9 mouse cellular contexts compared by ENCODE assay signal in the genomic region with DNA sequence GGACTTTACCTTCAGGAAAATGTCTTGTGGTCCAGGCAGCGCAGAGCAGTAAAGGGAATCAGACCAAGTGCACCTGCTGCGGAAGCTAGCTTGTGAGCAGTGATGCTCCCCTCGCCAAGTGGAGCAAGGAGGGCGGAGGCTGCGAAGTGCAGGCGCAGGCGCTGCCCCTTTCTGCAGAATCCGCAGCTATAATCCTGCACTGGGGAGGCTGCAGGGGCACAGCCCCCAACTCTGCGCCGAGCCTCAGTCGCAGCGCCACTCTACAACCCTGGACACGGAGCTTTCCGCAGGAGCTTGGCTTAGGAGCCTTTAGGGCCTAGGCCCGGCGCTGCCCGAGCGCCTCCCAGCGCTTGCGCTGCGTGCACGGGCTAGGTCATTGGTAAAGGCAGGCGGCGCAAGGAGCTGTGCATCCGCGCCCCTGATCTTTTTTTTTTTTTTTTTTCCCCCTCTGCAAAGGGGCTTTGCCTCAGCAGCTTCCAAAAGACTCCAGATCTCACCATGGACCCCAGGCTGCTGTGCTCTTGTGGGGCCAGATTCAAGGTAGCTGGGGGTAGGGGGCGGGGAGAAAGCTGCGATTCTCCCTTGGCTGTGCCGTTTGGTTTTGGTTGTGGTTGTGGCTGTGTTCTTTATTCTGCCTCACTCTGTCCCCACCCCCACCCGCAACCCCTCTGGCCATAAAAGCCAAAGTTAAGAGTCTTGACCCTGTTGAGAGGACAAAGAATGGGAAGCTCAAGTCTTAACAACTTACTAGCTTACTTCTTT. TPM values are rescaled to one million over a fixed set of nuclear protein-coding genes. Genes with fewer than 3 reads are reported as not detected.
DNase-seq lines count a peak whose midpoint lies in the region; ATAC-seq and TF ChIP-seq lines count a peak whose summit lies in the region.
"Had no signal": no experiment of that assay in that cellular context is flagged by ENCODE, and none has a peak within 500 bp of the region (broad histone marks: within the 10 kb centered on the region; RNA-seq: fewer than 3 reads in every experiment).

No protein-coding gene starts in this region.

- intact Hi-C loops in left cerebral cortex, postnatal 36 days (cut with DNase I), result no loop called here

- 10% methylated on average over 22 of the region's 30 CpGs for WGBS in lung, postnatal 0 days
- 16% methylated on average over 24 of the region's 30 CpGs for WGBS in hindbrain, embryonic 14.5 days

- no peak overlapping the region for H3K4me3 ChIP-seq in lung, postnatal 0 days (ENCODE audit: low read depth, low read length)
- peak overlapping the region; percentile 40 for H3K4me3 ChIP-seq in hindbrain, embryonic 14.5 days (replicated peaks; ENCODE audit: low read length)

- no peak for TF ChIP-seq EP300 in lung, postnatal 0 days (IDR thresholded peaks at IDR 0.05)

- no peaks in the 10 kb centered on the region for H3K4me1 ChIP-seq in lung, postnatal 0 days (ENCODE audit: insufficient read depth, low read depth, low read length)
- no peaks in the 10 kb centered on the region for H3K4me1 ChIP-seq in hindbrain, embryonic 14.5 days (replicated peaks; ENCODE audit: control insufficient read depth, insufficient read depth, low read length)

- no peak for ATAC-seq in lung, postnatal 0 days
- ATAC-seq in hindbrain, embryonic 14.5 days (ENCODE audit: low FRiP score), result peak; percentile 96

- peak; percentile 39 for TF ChIP-seq CTCF in lung, postnatal 0 days (IDR thresholded peaks at IDR 0.05)

- H3K27me3 ChIP-seq in lung, postnatal 0 days (replicated peaks; ENCODE audit: insufficient read depth, low read length), result no peaks in the 10 kb centered on the region
- H3K27me3 ChIP-seq in hindbrain, embryonic 14.5 days (ENCODE audit: control insufficient read depth, insufficient read depth, low read length), result no peaks in the 10 kb centered on the region

- H3K4me2 ChIP-seq in lung, postnatal 0 days (replicated peaks; ENCODE audit: low read depth, low read length), result peak overlapping the region; percentile 38; the same call in 1 of the 2 replicates
- peak overlapping the region; percentile 54 for H3K4me2 ChIP-seq in hindbrain, embryonic 14.5 days (replicated peaks)

- H3K9ac ChIP-seq in lung, postnatal 0 days (replicated peaks; ENCODE audit: low read depth), result no peak overlapping the region
- peak overlapping the region; percentile 67 for H3K9ac ChIP-seq in hindbrain, embryonic 14.5 days

- H3K9me3 ChIP-seq in lung, postnatal 0 days (ENCODE audit: low read length), result no peaks in the 10 kb centered on the region
- H3K9me3 ChIP-seq in hindbrain, embryonic 14.5 days (ENCODE audit: control insufficient read depth, low read length), result no peaks in the 10 kb centered on the region

- no peak overlapping the region for H3K27ac ChIP-seq in lung, postnatal 0 days (ENCODE audit: low read length)
- peak overlapping the region; percentile 80 for H3K27ac ChIP-seq in hindbrain, embryonic 14.5 days

- DNase-seq in lung, postnatal 0 days (ENCODE audit: low spot score), result no peak
- no peak for DNase-seq in lung, postnatal 14 days
- DNase-seq in embryo, embryonic 9.5 days (ENCODE audit: extremely low spot score), result peak; percentile 48
- DNase-seq in hindbrain, embryonic 14.5 days (ENCODE audit: low spot score), result peak; percentile 58
- DNase-seq in left cerebral cortex, postnatal 36 days (ENCODE audit: low spot score in 2 of 2), result peak; percentile 61 to 65
- peak; percentile 71 for DNase-seq in retina, embryonic 14.5 days (ENCODE audit: low spot score)
- DNase-seq in gastrocnemius, postnatal 4 days (ENCODE audit: low spot score in 2 of 2), result no peak
- no peak for DNase-seq in thymus, postnatal 4 days

- H3K36me3 ChIP-seq in lung, postnatal 0 days (ENCODE audit: insufficient read depth, low read length), result no peaks in the 10 kb centered on the region
- no peaks in the 10 kb centered on the region for H3K36me3 ChIP-seq in hindbrain, embryonic 14.5 days (replicated peaks; ENCODE audit: control insufficient read depth, insufficient read depth)

RNA-seq across cellular contexts. Expression of a gene that starts 9.0 kb away (rescaled TPM):
- not detected in 2 replicates for polyA plus RNA-seq in lung, postnatal 0 days (2015; fragmentation: Nextera tagmentation; extraction: Ambion mirVana)
- polyA plus RNA-seq in hindbrain, embryonic 14.5 days (2014; fragmentation: Nextera tagmentation; extraction: Ambion mirVana), result not detected in 2 replicates
- total RNA-seq in left cerebral cortex, postnatal 36 days (2021), result 1 to 10 TPM in 1 of 2 experiments, under 1 TPM in 1; 0.42 to 1.6 TPM
- not detected for total RNA-seq in gastrocnemius, postnatal 4 days (2021)
- total RNA-seq: liver, adult 2 months had no signal
- polyA plus RNA-seq: liver, adult 2 months had no signal

RNA-seq across cellular contexts. Expression of a gene that starts 44.9 kb away (rescaled TPM):
- polyA plus RNA-seq in lung, postnatal 0 days (2015; fragmentation: Nextera tagmentation; extraction: Ambion mirVana), result 2.1 TPM in 2 replicates
- 26.3 and 32.2 TPM in 2 replicates for polyA plus RNA-seq in hindbrain, embryonic 14.5 days (2014; fragmentation: Nextera tagmentation; extraction: Ambion mirVana)
- total RNA-seq in left cerebral cortex, postnatal 36 days (2021), result 10 to 100 TPM; 26.1 to 31.6 TPM
- total RNA-seq in gastrocnemius, postnatal 4 days (2021), result 1 to 10 TPM; 1.6 to 2.1 TPM

Comparison
In these comparisons a context has a peak if more than half of its experiments do, and no peak if none do; other contexts are left out.
1. DNase-seq: peak in embryo, embryonic 9.5 days (single experiment), hindbrain, embryonic 14.5 days (single experiment), left cerebral cortex, postnatal 36 days (2 of 2) and retina, embryonic 14.5 days (single experiment); none in lung, postnatal 0 days (single experiment), lung, postnatal 14 days (single experiment), gastrocnemius, postnatal 4 days (0 of 2) and thymus, postnatal 4 days (single experiment).
2. RNA of a gene that starts 44.9 kb away (total RNA-seq): 26.1 to 31.6 TPM in left cerebral cortex, postnatal 36 days; 1.6 to 2.1 TPM in gastrocnemius, postnatal 4 days; every median in the first group is over 4 times any median in the second.